Mouse (Mus musculus) E14TG2a.4 (cell line): ENCODE data around the gene Zcchc14.

ENCODE experiments used
- H3K27me3 ChIP-seq: 2 replicates; pipeline ENCODE4 v1.6.1; 2014; ENCODE audit warnings: low read length, control low read depth; ENCODE audit not compliant: insufficient read depth
- H3K36me3 ChIP-seq: 2 replicates; pipeline ENCODE4 v1.6.1; 2014; ENCODE audit warnings: low read length, control low read depth; ENCODE audit not compliant: insufficient read depth
- H3K4me1 ChIP-seq: replicated peaks from 2 replicates; pipeline ENCODE4 v1.6.1; 2014; ENCODE audit warnings: low read depth, low read length, control low read depth
- H3K4me3 ChIP-seq: replicated peaks from 2 replicates; pipeline ENCODE4 v1.5.1; 2014; ENCODE audit warnings: mild to moderate bottlenecking, low read length
- H3K9me3 ChIP-seq: 2 replicates; pipeline ENCODE4 v1.6.1; 2014; ENCODE audit warnings: low read length, control low read depth
- CTCF ChIP-seq: conservative IDR thresholded peaks from 2 replicates; pipeline ENCODE4 v1.5.1; 2014; ENCODE audit warnings: low read length
- NANOG ChIP-seq: IDR thresholded peaks from 2 replicates; pipeline ENCODE4 v1.6.1; 2014; ENCODE audit warnings: borderline replicate concordance, low read length, mixed read lengths
- POU5F1 ChIP-seq: IDR thresholded peaks from 2 replicates; pipeline ENCODE4 v1.6.1; 2014; ENCODE audit warnings: low read length, borderline replicate concordance

The Zcchc14 gene

DNA sequence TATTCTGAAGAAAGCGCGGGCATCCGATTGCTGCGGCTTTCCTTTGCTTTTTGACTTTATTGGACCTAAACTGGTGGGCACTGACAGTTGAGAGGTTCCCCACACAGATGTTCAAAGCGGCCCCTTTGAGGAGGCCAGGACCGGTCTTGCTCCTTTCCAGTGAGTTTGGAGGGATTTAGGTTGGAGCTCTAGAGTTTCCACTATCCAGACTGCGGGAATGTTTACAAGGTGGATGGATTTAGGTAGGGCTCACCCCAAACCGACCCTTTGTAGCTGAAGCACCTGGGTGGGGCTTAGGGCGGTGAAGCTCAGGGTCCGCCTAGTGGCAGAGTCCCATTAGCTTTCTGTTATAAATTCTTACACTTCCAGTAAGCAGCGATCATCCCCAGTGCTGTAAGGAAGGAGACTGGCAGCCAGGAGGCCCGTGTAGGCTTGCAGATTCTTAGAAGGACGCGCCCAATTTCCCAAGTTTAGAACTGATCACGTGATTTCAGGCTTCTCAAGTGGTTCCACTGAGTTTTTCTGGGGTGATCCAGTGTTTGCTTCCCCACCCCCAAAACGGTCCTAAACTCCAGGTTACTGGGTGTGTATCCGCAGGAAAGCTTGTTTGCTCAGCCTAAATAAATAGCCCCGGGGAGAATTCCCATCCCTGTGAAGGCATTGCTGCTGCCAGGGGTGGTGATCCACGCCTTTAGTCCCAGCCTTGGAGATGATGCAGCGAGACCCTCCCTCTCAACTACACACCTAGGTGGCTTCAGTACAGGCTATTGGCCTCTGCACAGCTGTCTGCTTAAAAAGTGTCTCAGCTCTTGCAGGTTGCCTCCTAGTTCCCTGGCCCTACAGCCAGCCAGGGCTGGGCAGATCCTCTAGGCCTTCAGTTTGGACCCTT is 61.3 kb downstream of the Zcchc14 start:
- H3K36me3 ChIP-seq = peaks cover 47% of the 10 kb centered on the region
- no peaks in the 10 kb centered on the region for H3K27me3 ChIP-seq
- TF ChIP-seq POU5F1 (no peak), CTCF (peak; percentile 40)
- H3K4me3 ChIP-seq = peak overlapping the region; percentile 96
- peaks cover 57% of the 10 kb centered on the region for H3K4me1 ChIP-seq
- no peaks in the 10 kb centered on the region for H3K9me3 ChIP-seq

DNA sequence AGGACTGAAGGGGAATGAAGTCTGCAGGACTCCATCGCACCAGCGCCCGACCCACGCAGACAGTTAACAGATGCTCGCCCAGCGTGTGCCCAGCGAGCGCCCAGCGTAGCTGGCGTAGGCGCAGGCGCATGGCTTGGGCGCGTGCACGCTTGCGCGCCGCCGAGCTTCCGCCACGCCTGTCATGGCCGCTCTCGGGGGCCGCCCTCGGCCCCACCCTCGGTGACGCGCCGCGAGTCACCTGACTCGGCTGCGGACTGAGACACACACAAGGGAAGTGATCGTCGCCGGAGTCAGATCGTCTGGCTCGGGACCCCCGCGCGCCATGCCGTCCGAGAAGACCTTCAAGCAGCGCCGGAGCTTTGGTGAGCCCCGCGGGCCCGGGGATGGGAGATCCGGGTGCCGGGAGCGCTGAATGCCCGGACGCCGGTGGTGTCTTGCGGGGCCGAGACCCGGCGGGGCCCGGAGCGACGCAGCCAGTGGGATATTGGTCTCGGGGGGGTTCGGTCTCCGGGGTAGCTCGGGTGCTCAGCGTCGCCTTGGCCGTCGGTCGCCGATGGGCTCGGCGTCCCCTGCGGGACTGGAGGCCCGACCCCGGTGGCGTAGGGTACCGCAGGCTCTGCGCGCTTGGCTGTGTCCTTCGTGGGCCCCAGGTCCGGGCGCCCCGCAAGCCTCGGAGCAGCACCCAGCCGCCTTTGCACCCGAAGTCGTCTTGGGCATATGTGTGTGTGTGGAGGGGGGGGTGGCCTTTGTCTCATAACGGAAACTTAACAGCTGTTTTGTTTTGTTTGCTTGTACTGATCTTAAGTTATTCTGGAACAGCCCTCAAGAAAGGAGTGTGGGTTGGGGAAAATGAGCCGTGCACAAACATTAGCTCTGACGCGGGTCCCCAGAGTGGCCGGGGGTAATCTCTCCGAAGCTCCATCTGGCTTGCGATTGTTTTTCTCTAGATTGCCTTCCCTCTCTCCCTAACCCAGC is 62.2 kb downstream of the Zcchc14 start, which contains the start of gene Map1lc3b:
Map1lc3b (plus strand) TSS at position 159 of the 975 bp plus-strand sequence.
- peak within 1 kb of the TSS; percentile 96 for H3K4me3 ChIP-seq
- H3K27me3 ChIP-seq = no peaks in the 10 kb centered on the region
- peaks cover 62% of the 10 kb centered on the region for H3K4me1 ChIP-seq
- no peaks in the 10 kb centered on the region for H3K9me3 ChIP-seq
- H3K36me3 ChIP-seq = peaks cover 38% of the 10 kb centered on the region
- TF ChIP-seq CTCF (no peak), NANOG (no peak), POU5F1 (no peak)

DNA sequence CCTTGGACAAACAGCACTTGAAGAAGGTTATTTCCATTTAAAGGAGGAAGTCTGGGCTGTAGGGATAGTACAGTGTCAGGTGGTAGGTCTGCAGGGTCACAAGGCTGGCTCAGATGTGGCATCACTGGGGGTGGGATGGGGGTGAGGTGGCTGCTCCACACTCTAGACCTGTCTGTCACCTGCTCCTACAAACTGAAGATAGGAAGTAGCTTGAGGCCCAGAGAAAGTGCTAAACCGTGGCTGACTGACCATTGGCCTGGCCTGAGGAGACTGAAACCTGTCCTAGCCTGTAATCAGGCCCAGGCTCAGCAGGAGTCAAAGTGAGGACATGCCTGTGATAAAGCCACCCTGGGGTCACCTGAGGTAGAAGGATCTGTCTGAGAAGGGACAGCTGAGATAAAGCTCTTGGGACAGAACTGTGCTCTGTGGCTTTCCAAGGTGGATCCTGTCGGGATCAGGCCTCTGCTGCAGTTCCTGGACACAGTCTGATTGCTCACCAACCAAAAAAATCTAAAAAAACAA is 63.4 kb downstream of the Zcchc14 start:
- peaks cover 26% of the 10 kb centered on the region for H3K36me3 ChIP-seq
- no peaks in the 10 kb centered on the region for H3K27me3 ChIP-seq
- TF ChIP-seq CTCF = no peak
- TF ChIP-seq NANOG = no peak
- TF ChIP-seq POU5F1 = no peak
- H3K9me3 ChIP-seq = no peaks in the 10 kb centered on the region
- H3K4me3 ChIP-seq = no peak overlapping the region
- peaks cover 64% of the 10 kb centered on the region for H3K4me1 ChIP-seq

DNA sequence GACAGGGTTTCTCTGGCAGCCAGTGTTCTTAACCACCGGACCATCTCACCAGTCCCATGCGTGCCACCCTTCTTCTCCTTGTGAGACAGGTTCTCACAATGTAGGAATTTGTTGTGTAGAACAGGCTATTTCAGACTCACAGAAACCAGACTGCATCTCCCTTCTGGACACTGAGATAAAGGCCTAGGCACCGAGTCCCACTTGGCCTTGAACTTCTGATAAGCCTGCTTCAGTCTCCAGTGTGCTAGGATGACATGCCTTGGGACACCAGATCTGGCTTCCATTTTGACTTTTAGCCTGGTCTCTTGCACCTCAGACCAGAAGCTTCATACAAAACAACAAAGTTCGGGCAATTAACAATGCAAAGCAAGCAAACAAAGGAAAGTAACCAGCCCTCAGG is 64.0 kb downstream of the Zcchc14 start:
- Histone ChIP-seq H3K4me3 (no peak overlapping the region), H3K36me3 (peaks cover 21% of the 10 kb centered on the region), H3K9me3 (no peaks in the 10 kb centered on the region), H3K27me3 (no peaks in the 10 kb centered on the region), H3K4me1 (peaks cover 65% of the 10 kb centered on the region)
- TF ChIP-seq CTCF (no peak), NANOG (no peak), POU5F1 (no peak)

DNA sequence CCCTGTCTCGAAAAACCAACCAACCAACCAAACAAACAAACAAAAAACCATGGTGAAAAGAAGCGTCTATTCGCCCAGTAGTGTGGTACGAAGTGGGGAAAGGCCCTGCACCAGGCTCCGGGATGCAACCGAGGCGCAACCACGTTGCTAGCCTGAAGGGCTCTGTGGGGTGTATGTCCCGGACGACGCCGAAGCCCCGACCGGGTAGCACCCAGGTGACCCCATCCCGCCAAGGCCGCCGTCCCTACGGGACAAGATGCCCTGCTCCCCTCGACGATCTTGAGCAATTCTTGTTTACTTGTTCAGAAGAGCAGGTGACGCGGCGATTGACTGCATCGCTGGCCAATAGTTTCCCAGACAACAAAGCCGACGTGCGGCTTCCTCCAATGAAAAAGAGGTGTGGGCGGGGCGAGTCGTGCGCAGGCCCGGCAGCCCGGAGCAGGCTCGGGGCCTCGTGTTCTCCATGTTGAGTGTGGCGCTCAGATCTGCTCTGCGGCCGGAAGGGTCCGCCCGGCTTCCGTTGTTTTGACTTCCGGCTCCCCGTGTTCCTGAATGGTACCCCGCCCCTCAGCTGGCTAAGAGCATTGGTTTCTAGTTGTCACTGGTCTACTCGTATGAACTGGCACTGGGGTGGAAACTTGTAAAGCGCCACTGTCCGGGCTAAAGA is 67.4 kb downstream of the Zcchc14 start:
- no peaks in the 10 kb centered on the region for H3K36me3 ChIP-seq
- H3K4me3 ChIP-seq = peak overlapping the region; percentile 82
- no peaks in the 10 kb centered on the region for H3K27me3 ChIP-seq
- no peaks in the 10 kb centered on the region for H3K9me3 ChIP-seq
- H3K4me1 ChIP-seq = peaks cover 60% of the 10 kb centered on the region
- TF ChIP-seq POU5F1 = no peak

DNA sequence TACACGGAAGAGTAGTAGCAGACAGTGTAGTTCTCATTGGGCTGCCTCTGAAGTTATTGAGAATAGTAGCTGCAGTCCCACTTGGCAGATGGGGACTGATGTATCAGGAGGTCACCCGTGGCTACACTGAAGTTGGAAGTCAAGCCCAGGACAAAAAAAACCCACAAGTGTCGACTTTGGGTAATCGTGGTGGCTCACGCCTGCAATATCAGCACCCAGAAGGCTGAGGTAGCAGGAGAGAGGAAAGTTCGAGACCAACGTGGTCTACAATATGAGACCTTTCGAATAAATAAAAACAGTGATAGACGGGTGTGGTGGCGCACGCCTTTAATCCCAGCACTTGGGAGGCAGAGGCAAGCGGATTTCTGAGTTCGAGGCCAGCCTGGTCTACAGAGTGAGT is 68.0 kb downstream of the Zcchc14 start:
- Histone ChIP-seq H3K9me3 (no peaks in the 10 kb centered on the region), H3K4me3 (peak overlapping the region; percentile 82), H3K27me3 (no peaks in the 10 kb centered on the region), H3K4me1 (peaks cover 63% of the 10 kb centered on the region), H3K36me3 (no peaks in the 10 kb centered on the region)
- TF ChIP-seq NANOG = no peak
- TF ChIP-seq CTCF = no peak
- TF ChIP-seq POU5F1 = no peak

DNA sequence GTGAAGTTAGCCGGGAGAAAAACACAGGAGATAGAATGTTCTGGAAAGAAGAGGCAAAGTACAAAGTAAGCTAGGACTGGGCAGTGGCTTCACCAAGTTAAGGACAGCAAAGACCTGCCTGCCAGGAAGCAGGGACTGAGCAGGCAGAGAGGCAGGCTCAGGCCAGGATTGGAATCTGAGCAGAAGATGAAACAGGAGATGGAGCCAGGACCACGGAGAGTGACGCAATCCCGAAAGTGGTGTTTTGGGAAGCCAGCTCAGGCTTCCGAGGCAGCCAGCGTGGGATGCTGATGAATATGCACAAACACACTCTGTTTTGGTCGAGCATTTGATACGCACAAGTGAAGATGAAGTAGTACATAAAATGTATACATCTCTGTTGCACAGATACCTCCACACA is 69.0 kb downstream of the Zcchc14 start:
- H3K4me1 ChIP-seq = peaks cover 58% of the 10 kb centered on the region
- no peaks in the 10 kb centered on the region for H3K27me3 ChIP-seq
- H3K9me3 ChIP-seq = no peaks in the 10 kb centered on the region
- no peak overlapping the region for H3K4me3 ChIP-seq
- TF ChIP-seq POU5F1 (no peak), NANOG (no peak), CTCF (no peak)
- H3K36me3 ChIP-seq = no peaks in the 10 kb centered on the region

DNA sequence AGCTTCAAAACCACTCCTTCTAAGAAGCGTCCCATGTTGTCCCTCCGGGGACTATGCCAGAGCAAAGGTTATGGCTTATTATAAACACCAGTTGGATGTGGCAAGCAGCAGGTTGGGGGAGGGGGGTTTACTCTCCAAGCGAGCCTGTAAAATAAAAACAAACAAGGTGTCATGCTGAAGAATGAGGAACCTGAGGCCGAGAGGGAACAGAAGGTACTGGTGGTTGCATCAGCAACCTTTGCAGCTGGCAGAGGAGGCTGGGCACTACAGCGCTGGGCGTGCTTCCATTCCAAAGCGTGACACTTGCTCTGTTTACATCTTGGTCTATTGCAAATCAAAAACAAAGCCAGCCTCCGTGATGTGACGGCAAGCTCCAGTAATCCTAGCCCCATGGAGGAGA is 72.2 kb downstream of the Zcchc14 start:
- H3K36me3 ChIP-seq = no peaks in the 10 kb centered on the region
- TF ChIP-seq POU5F1 (no peak), NANOG (no peak)
- no peaks in the 10 kb centered on the region for H3K9me3 ChIP-seq
- no peaks in the 10 kb centered on the region for H3K27me3 ChIP-seq
- H3K4me3 ChIP-seq = no peak overlapping the region
- H3K4me1 ChIP-seq = peaks cover 71% of the 10 kb centered on the region
